Mouse (Mus musculus) heart, postnatal 0 days (tissue): ENCODE measurements at regions not wholly inside any gene's neighbourhood (a gene's known extent, or its start where the extent isn't known, plus 50 kb on each side); places are given as distances from the start of the nearest gene placed in this dataset.

ENCODE experiments used
- CTCF ChIP-seq: IDR thresholded peaks from 2 replicates; pipeline ENCODE4 v1.5.1; 2016; ENCODE audit warnings: antibody characterized with exemption, control low read depth, low read depth
- EP300 ChIP-seq: IDR thresholded peaks from 2 replicates; pipeline ENCODE4 v1.6.1; 2016; ENCODE audit warnings: antibody characterized with exemption, low read depth

GRCm38 (mm10) chr9:118367314-118367713 is 110.7 kb upstream of the Eomes start:
- TF ChIP-seq CTCF (no peak), EP300 (no peak)
